Mouse (Mus musculus) embryonic facial prominence, embryonic 12.5 days (tissue): ENCODE measurements at regions not wholly inside any gene's neighbourhood (a gene's known extent, or its start where the extent isn't known, plus 50 kb on each side); places are given as distances from the start of the nearest gene placed in this dataset.

ENCODE experiments used
- ATAC-seq: fragments of 200-750 bp; cut with Nextera tagmentation; 2 replicates; pipeline ENCODE4 v1.8.0; 2017; ENCODE audit not compliant: insufficient number of reproducible peaks, insufficient read depth, low FRiP score, low TSS enrichment
- H3K27ac ChIP-seq: fragments of 300-500 bp; sonication (generic); 2 replicates; pipeline ENCODE4 v1.5.1; 2016; ENCODE audit warnings: mild to moderate bottlenecking
- H3K27me3 ChIP-seq: fragments of 300-500 bp; sonication (generic); 2 replicates; pipeline ENCODE4 v1.6.1; 2016; ENCODE audit warnings: mild to moderate bottlenecking, moderate library complexity
- H3K36me3 ChIP-seq: fragments of 300-500 bp; sonication (generic); 2 replicates; pipeline ENCODE4 v1.6.1; 2016; ENCODE audit warnings: mild to moderate bottlenecking
- H3K4me1 ChIP-seq: fragments of 300-500 bp; sonication (generic); 2 replicates; pipeline ENCODE4 v1.6.1; 2016
- H3K4me2 ChIP-seq: fragments of 300-500 bp; sonication (generic); replicated peaks from 2 replicates; pipeline ENCODE4 v1.6.1; 2016; ENCODE audit warnings: mild to moderate bottlenecking, moderate library complexity
- H3K4me3 ChIP-seq: fragments of 300-500 bp; sonication (generic); 2 replicates; pipeline ENCODE4 v1.5.1; 2016; ENCODE audit warnings: mild to moderate bottlenecking
- H3K9ac ChIP-seq: fragments of 300-500 bp; sonication (generic); 2 replicates; pipeline ENCODE4 v1.6.1; 2016; ENCODE audit warnings: mild to moderate bottlenecking, moderate library complexity
- H3K9me3 ChIP-seq: fragments of 300-500 bp; sonication (generic); 2 replicates; pipeline ENCODE4 v1.6.1; 2016; ENCODE audit warnings: mild to moderate bottlenecking, moderate library complexity
- WGBS: fragments of 180-500 bp; shearing (Covaris S2); methylation state at CpG from one replicate; pipeline ENCODE4 v1.1.7; 2016; 5-methylcytosine and 5-hydroxymethylcytosine counted together

DNA sequence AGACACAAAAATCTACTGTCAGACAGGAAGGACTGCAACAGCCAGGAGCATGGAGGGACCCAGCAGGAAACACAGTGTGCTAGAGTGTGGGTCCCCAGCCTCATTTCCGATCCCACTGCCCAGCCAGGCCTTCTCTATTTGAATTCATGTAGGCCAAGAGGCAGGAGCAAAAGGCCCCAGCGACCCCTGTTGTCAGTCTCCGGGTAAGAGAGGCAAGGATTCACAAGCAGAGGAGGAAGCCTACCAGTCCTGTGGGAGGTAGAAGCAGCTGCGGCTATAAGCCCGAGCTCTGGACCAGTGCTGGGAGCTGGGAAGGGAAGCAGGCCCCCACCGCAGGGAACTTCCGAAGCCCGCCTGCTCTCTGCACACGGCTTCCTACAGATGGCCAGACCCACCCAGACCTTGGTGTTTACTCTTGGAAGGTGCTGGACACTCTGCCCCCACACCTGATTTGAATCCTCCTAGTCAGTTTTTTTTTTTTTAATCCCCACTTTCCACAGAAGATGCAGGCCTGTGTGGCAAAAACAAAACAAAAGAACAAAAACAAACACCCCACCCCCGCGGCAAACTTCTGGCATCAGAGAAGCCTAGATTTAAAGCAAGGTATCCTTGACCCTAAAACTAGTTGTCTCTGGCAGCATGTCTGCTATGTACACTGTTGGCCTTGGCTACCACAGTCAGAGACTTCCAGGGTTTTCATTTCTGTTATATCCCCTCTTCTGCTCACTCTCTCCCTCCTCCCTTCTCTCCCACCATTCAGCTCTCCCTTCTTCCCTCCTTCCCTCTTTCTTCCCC is 420.6 kb upstream of the Trpc7 start:
- H3K27ac ChIP-seq: no peak overlapping the region
- ATAC-seq: no peak
- H3K27me3 ChIP-seq: no peaks in the 10 kb centered on the region
- H3K36me3 ChIP-seq: no peaks in the 10 kb centered on the region
- no peak overlapping the region for H3K9ac ChIP-seq
- WGBS: 21% methylated on average over 11 of the region's 11 CpGs
- H3K4me1 ChIP-seq: peaks cover 4% of the 10 kb centered on the region; the same call in 1 of the 2 replicates
- no peak overlapping the region for H3K4me2 ChIP-seq
- no peaks in the 10 kb centered on the region for H3K9me3 ChIP-seq
- H3K4me3 ChIP-seq: no peak overlapping the region

DNA sequence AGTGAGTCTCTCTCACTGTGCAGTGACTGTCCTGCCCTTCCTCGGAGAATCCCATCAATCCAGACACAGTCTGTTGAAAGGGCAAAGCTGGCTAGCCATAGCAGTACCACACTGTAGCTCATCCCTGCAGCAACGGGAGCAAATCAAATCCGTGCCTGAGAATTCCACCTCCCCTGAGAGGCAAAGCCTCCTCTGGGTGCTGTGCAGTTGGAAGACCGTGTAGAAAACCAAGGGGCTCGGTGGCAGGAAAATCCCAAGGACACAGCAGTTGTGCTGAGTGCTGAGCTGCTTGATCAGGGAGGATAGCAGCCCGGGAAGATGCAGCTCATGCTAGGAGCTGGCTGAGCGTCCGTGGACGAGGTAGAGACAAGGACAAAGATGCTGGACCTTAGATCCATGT is 418.7 kb upstream of the Trpc7 start:
- ATAC-seq: no peak
- H3K9ac ChIP-seq: no peak overlapping the region
- peaks cover 4% of the 10 kb centered on the region; the same call in 1 of the 2 replicates for H3K4me1 ChIP-seq
- H3K27me3 ChIP-seq: no peaks in the 10 kb centered on the region
- H3K4me2 ChIP-seq: no peak overlapping the region
- no peak overlapping the region for H3K27ac ChIP-seq
- H3K9me3 ChIP-seq: no peaks in the 10 kb centered on the region
- H3K36me3 ChIP-seq: no peaks in the 10 kb centered on the region
- no peak overlapping the region for H3K4me3 ChIP-seq
- WGBS: 46% methylated on average over 9 of the region's 9 CpGs

GRCm38 (mm10) chr13:57313731-57314130 is 417.9 kb upstream of the Trpc7 start:
- H3K4me3 ChIP-seq: no peak overlapping the region
- H3K4me1 ChIP-seq: peaks cover 4% of the 10 kb centered on the region; the same call in 1 of the 2 replicates
- no peaks in the 10 kb centered on the region for H3K36me3 ChIP-seq
- H3K9me3 ChIP-seq: no peaks in the 10 kb centered on the region
- ATAC-seq: no peak
- no peaks in the 10 kb centered on the region for H3K27me3 ChIP-seq
- no peak overlapping the region for H3K4me2 ChIP-seq
- no peak overlapping the region for H3K9ac ChIP-seq
- WGBS: 47% methylated on average over 2 of the region's 2 CpGs
- no peak overlapping the region for H3K27ac ChIP-seq

DNA sequence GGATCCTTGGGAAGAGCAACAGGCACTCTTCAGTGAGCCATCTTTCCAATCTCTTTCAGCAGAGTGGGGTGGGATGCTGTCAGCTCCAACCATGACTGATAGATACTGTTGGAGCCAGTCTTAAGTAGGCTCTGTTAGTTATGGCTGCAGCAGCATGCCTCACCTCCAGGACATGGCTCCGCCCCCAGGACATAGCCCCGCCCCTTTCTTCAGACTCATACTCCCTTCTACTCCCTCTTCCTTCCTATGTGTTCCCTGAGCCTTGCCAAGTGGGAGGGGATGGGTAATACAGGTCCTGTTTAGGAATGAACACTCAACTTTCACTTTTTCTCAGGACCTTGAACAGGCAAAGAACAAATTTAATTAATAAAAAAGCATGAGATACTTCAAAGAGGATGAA is 415.4 kb upstream of the Trpc7 start:
- no peaks in the 10 kb centered on the region for H3K9me3 ChIP-seq
- no peak overlapping the region for H3K9ac ChIP-seq
- H3K4me2 ChIP-seq: no peak overlapping the region
- H3K27me3 ChIP-seq: no peaks in the 10 kb centered on the region
- no peak for ATAC-seq
- no peaks in the 10 kb centered on the region for H3K36me3 ChIP-seq
- no peak overlapping the region for H3K27ac ChIP-seq
- 56% methylated on average over 2 of the region's 2 CpGs for WGBS
- H3K4me3 ChIP-seq: no peak overlapping the region
- H3K4me1 ChIP-seq: peaks cover 2% of the 10 kb centered on the region; the same call in 1 of the 2 replicates

DNA sequence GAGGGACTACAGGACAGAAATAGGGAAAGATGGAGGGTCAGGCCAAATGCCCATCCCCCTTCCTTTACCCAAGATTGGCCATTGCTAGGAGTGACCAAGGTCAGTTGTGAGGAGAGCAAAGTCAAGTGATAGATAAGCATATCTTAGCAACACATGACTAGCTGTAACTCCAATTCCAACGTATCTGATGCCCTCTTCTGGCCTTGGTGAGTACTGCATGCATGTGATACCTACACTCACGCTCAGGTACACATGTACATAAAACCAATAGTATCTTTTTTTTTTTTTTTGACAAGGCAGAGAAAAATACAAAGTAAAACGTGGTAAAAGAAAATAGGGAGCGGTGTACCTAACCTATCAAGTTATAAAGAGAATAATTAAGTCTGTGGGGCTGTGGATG is 413.8 kb upstream of the Trpc7 start:
- H3K27ac ChIP-seq: no peak overlapping the region
- ATAC-seq: no peak
- no peaks in the 10 kb centered on the region for H3K9me3 ChIP-seq
- no peaks in the 10 kb centered on the region for H3K4me1 ChIP-seq
- no peak overlapping the region for H3K4me3 ChIP-seq
- WGBS: 89% methylated on average over 4 of the region's 4 CpGs
- no peaks in the 10 kb centered on the region for H3K36me3 ChIP-seq
- no peaks in the 10 kb centered on the region for H3K27me3 ChIP-seq
- H3K9ac ChIP-seq: no peak overlapping the region
- no peak overlapping the region for H3K4me2 ChIP-seq

GRCm38 (mm10) chr13:57307971-57308903 is 412.4 kb upstream of the Trpc7 start:
- no peaks in the 10 kb centered on the region for H3K4me1 ChIP-seq
- no peak for ATAC-seq
- 26% methylated on average over 20 of the region's 20 CpGs for WGBS
- no peak overlapping the region for H3K4me2 ChIP-seq
- H3K27ac ChIP-seq: no peak overlapping the region
- H3K4me3 ChIP-seq: no peak overlapping the region
- H3K9ac ChIP-seq: no peak overlapping the region
- H3K27me3 ChIP-seq: no peaks in the 10 kb centered on the region
- no peaks in the 10 kb centered on the region for H3K9me3 ChIP-seq
- H3K36me3 ChIP-seq: no peaks in the 10 kb centered on the region

- H3K27me3 ChIP-seq: no peaks in the 10 kb centered on the region
- H3K4me3 ChIP-seq: no peak overlapping the region
- 95% methylated on average over 7 of the region's 7 CpGs for WGBS
Observed at GRCm38 (mm10) chr13:57305586-57305985, 409.8 kb upstream of the Trpc7 start.

DNA sequence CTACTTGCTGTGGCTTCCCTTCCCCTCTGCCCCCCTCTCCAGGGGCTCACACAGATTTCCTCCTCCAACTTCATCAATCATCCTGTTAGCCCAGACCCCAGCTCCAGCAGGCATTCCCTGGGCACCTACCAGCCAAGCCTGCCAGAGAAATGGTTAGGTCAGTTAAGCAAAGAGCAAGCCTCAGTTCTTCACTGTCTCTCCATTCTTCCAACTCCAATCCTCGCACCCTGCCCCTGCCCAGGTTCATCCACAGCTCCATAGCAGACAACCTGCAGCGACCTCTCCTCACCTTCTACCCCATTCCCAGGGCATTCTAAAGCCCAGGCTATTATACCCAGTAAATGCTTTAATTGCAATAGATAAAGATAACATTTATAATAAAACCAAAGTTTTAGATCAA is 408.0 kb upstream of the Trpc7 start:
- Histone ChIP-seq H3K27me3 (no peaks in the 10 kb centered on the region), H3K27ac (no peak overlapping the region), H3K4me2 (no peak overlapping the region), H3K9ac (no peak overlapping the region), H3K4me3 (no peak overlapping the region), H3K4me1 (no peaks in the 10 kb centered on the region), H3K36me3 (no peaks in the 10 kb centered on the region), H3K9me3 (no peaks in the 10 kb centered on the region)
- WGBS: 92% methylated on average over 2 of the region's 2 CpGs
- no peak for ATAC-seq

More at GRCm38 (mm10) chr13:57305586-57305985, 409.8 kb upstream of the Trpc7 start:
- Histone ChIP-seq H3K27ac (no peak overlapping the region), H3K9ac (no peak overlapping the region), H3K4me2 (no peak overlapping the region), H3K9me3 (no peaks in the 10 kb centered on the region), H3K36me3 (no peaks in the 10 kb centered on the region), H3K4me1 (no peaks in the 10 kb centered on the region)
- no peak for ATAC-seq

DNA sequence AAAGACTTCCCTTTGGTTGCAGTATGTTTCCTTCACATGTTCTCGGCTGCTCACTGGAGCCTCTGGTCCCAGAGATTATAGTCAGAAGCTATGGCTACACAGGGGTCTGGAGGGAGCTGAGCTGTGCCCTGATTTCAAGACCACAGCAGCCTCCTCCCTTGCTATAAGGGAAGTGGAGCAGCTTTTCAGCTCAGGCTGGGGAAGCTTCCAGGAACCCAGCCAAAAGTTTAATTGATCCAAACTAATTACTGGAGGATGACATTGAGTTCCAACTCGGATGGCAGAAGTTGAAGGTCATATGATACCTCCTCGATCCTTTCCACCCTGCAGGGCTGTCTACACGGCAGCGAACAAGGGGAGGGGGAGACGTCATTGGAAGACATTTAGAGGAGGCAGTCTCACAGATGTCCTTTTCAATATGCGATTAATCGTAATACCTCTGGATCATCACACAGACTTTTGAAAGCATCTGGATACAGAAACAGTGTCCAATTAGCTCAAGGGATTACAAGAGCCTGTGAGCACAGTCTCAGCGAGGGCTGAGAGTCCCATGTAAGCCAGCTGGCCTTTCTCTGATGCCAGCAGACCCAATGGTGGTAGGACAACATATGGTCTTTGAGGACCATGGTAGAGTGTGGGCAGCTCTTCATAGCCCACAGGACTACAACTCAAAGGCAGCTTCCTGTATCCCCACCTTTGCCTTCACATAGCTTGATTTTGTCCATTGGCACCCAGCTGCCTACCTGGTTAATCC is 396.1 kb upstream of the Trpc7 start:
- Histone ChIP-seq H3K4me3 (no peak overlapping the region), H3K36me3 (no peaks in the 10 kb centered on the region), H3K9me3 (no peaks in the 10 kb centered on the region), H3K4me2 (no peak overlapping the region), H3K27me3 (no peaks in the 10 kb centered on the region), H3K4me1 (no peaks in the 10 kb centered on the region), H3K27ac (no peak overlapping the region), H3K9ac (no peak overlapping the region)
- 64% methylated on average over 9 of the region's 9 CpGs for WGBS
- no peak for ATAC-seq

DNA sequence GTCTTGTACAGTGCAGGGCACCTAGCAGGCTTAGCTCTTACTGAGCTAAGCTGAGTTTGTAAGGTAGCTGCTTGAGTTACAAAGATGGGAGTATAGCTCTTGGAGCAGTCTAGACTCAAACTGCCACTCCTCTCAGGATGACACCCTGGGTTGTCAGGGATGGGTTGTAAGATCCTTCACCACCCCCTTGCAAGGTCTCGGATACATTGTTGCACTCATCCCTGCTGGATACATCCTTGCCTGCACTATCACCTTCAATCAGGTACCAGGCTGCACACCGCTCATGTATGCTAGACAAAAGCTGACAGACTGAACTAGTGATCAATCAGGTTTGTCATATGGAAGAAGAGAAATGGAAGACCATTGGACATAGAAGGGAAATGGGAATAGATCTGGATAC is 390.4 kb upstream of the Trpc7 start:
- WGBS: 93% methylated on average over 2 of the region's 2 CpGs
- Histone ChIP-seq H3K27me3 (0 out of 2 replicates have a peak, but pooled peaks cover 5% of the 10 kb centered on the region), H3K9me3 (no peaks in the 10 kb centered on the region), H3K4me3 (no peak overlapping the region), H3K9ac (no peak overlapping the region), H3K27ac (no peak overlapping the region), H3K36me3 (no peaks in the 10 kb centered on the region), H3K4me2 (no peak overlapping the region), H3K4me1 (peaks cover 3% of the 10 kb centered on the region; the same call in 1 of the 2 replicates)
- ATAC-seq: no peak

- Histone ChIP-seq H3K27ac (no peak overlapping the region), H3K4me3 (no peak overlapping the region), H3K27me3 (0 out of 2 replicates have a peak, but pooled peaks cover 5% of the 10 kb centered on the region), H3K4me2 (no peak overlapping the region), H3K36me3 (no peaks in the 10 kb centered on the region), H3K9me3 (no peaks in the 10 kb centered on the region), H3K9ac (no peak overlapping the region), H3K4me1 (peaks cover 3% of the 10 kb centered on the region; the same call in 1 of the 2 replicates)
- ATAC-seq: no peak
- WGBS: 64% methylated on average over 8 of the region's 8 CpGs
Observed at GRCm38 (mm10) chr13:57282816-57283215, 387.0 kb upstream of the Trpc7 start.
